Mouse (Mus musculus) heart, postnatal 0 days (tissue): ENCODE measurements around the gene Fv1. TPM values are rescaled to one million over a fixed set of nuclear protein-coding genes. Genes with fewer than 3 reads are reported as not detected.
"Not testable (repeated sequence)": the region's sequence is repeated elsewhere in the genome, so short reads cannot be mapped to it uniquely, and the experiment has no call there.

Source experiments
- ATAC-seq: fragments of 200-750 bp; cut with Nextera tagmentation; 2 replicates; pipeline ENCODE4 v1.8.0; 2017; ENCODE audit warnings: low read depth, moderate number of reproducible peaks, moderate library complexity; ENCODE audit not compliant: insufficient read depth
- DNase-seq: peaks from one replicate; pipeline ENCODE4 v3.0.0-alpha.2; 2016; ENCODE audit warnings: low spot score
- H3K27ac ChIP-seq: fragments of 300-500 bp; sonication (generic); 2 replicates; pipeline ENCODE4 v1.5.1; 2014; ENCODE audit warnings: low read depth, mild to moderate bottlenecking
- H3K27me3 ChIP-seq: fragments of 300-500 bp; sonication (generic); 2 replicates; pipeline ENCODE4 v1.6.1; 2014; ENCODE audit warnings: low read length, mixed read lengths; ENCODE audit not compliant: control insufficient read depth, insufficient read depth
- H3K36me3 ChIP-seq: fragments of 300-500 bp; sonication (generic); replicated peaks from 2 replicates; pipeline ENCODE4 v1.6.1; 2014; ENCODE audit warnings: low read length, mixed read lengths; ENCODE audit not compliant: control insufficient read depth, insufficient read depth
- H3K4me1 ChIP-seq: fragments of 300-500 bp; sonication (generic); 2 replicates; pipeline ENCODE4 v1.6.1; 2014; ENCODE audit warnings: antibody characterized with exemption; ENCODE audit not compliant: control insufficient read depth, insufficient read depth
- H3K4me2 ChIP-seq: fragments of 300-500 bp; sonication (generic); 2 replicates; pipeline ENCODE4 v1.6.1; 2014; ENCODE audit warnings: low read depth, mild to moderate bottlenecking, low read length, moderate library complexity
- H3K4me3 ChIP-seq: fragments of 300-500 bp; sonication (generic); 2 replicates; pipeline ENCODE4 v1.5.1; 2014; ENCODE audit warnings: low read depth, low read length
- H3K9ac ChIP-seq: fragments of 300-500 bp; sonication (generic); replicated peaks from 2 replicates; pipeline ENCODE4 v1.6.1; 2014; ENCODE audit warnings: low read depth, low read length, mixed read lengths
- H3K9me3 ChIP-seq: fragments of 300-500 bp; sonication (generic); replicated peaks from 2 replicates; pipeline ENCODE4 v1.6.1; 2016; ENCODE audit warnings: low read length; ENCODE audit not compliant: control insufficient read depth
- CTCF ChIP-seq: IDR thresholded peaks from 2 replicates; pipeline ENCODE4 v1.5.1; 2016; ENCODE audit warnings: antibody characterized with exemption, control low read depth, low read depth
- EP300 ChIP-seq: IDR thresholded peaks from 2 replicates; pipeline ENCODE4 v1.6.1; 2016; ENCODE audit warnings: antibody characterized with exemption, low read depth
- WGBS: fragments of 180-500 bp; shearing (Covaris S2); extraction: QIAGEN DNeasy Blood & Tissue Kit; methylation state at CpG from one replicate; pipeline ENCODE4 v1.1.7; 2014; 5-methylcytosine and 5-hydroxymethylcytosine counted together
- polyA plus RNA-seq: library from polyadenylated mRNA; unstranded; fragments of >200 nt; fragmentation: Nextera tagmentation; extraction: Ambion mirVana; gene quantifications from 2 replicates; pipeline ENCODE4 v1.2.1, GENCODE M21; 2015
- total RNA-seq: library from RNA; depleted of rRNA; stranded (reverse); fragments of >200 nt; gene quantifications from 2 replicates; pipeline ENCODE4 v1.2.3, GENCODE M21; 2014; ENCODE audit warnings: low replicate concordance; rRNA removed

The Fv1 gene
- total RNA-seq (3.2 and 9.4 TPM in 2 replicates), polyA plus RNA-seq (5.9 and 6.1 TPM in 2 replicates)

- TF ChIP-seq CTCF (peak; percentile 13), EP300 (no peak; the same call in 1 of the 2 replicates)
- Histone ChIP-seq H3K4me2 (peak within 1 kb of the TSS; percentile 84), H3K27ac (peak within 1 kb of the TSS; percentile 90), H3K9ac (peak within 1 kb of the TSS; percentile 74), H3K4me3 (peak within 1 kb of the TSS; percentile 86), H3K27me3 (no peaks in the 10 kb centered on the region), H3K9me3 (no peaks in the 10 kb centered on the region), H3K36me3 (peaks cover 38% of the 10 kb centered on the region), H3K4me1 (peaks cover 24% of the 10 kb centered on the region)
- WGBS = under 1% methylated on average over 30 of the region's 30 CpGs
- DNase-seq = peak; percentile 100
- peak; percentile 96 for ATAC-seq
Observed at GRCm38 (mm10) chr4:147868450-147869031, at the start of gene Fv1, which contains the start of gene Miip. Gene Fv1 (plus strand): TSS chr4:147868979. Gene Miip (minus strand): TSS chr4:147868816.

- not testable (repeated sequence) for H3K9ac ChIP-seq, H3K4me3 ChIP-seq, DNase-seq, ATAC-seq, H3K4me2 ChIP-seq, H3K4me1 ChIP-seq, H3K36me3 ChIP-seq, H3K27ac ChIP-seq, H3K27me3 ChIP-seq
- 76% methylated on average over 7 of the region's 7 CpGs for WGBS
- peaks cover 36% of the 10 kb centered on the region for H3K9me3 ChIP-seq
Observed at GRCm38 (mm10) chr4:147819659-147820058, 49.1 kb upstream of the Fv1 start.

GRCm38 (mm10) chr4:147821414-147821813, 47.4 kb upstream of the Fv1 start:
- DNase-seq, ATAC-seq, H3K4me3 ChIP-seq, H3K27ac ChIP-seq, H3K4me2 ChIP-seq, H3K9ac ChIP-seq, H3K4me1 ChIP-seq, H3K27me3 ChIP-seq: not testable (repeated sequence)
- 86% methylated on average over 3 of the region's 3 CpGs for WGBS
- H3K36me3 ChIP-seq = peaks cover 24% of the 10 kb centered on the region
- peaks cover 50% of the 10 kb centered on the region for H3K9me3 ChIP-seq

GRCm38 (mm10) chr4:147824389-147824788, 44.4 kb upstream of the Fv1 start:
- ATAC-seq (no peak), DNase-seq (no peak)
- 90% methylated on average over 4 of the region's 4 CpGs for WGBS
- no peak overlapping the region for H3K27ac ChIP-seq
- no peak overlapping the region for H3K9ac ChIP-seq
- no peaks in the 10 kb centered on the region for H3K27me3 ChIP-seq
- H3K4me1 ChIP-seq = no peaks in the 10 kb centered on the region
- H3K9me3 ChIP-seq = peaks cover 76% of the 10 kb centered on the region
- no peak overlapping the region for H3K4me3 ChIP-seq
- TF ChIP-seq EP300 = no peak
- TF ChIP-seq CTCF = no peak
- H3K4me2 ChIP-seq = no peak overlapping the region
- peaks cover 53% of the 10 kb centered on the region for H3K36me3 ChIP-seq

GRCm38 (mm10) chr4:147839282-147839681, 29.5 kb upstream of the Fv1 start:
- not testable (repeated sequence) for H3K9ac ChIP-seq, H3K27me3 ChIP-seq, H3K4me1 ChIP-seq, ATAC-seq, H3K27ac ChIP-seq, H3K4me2 ChIP-seq, H3K4me3 ChIP-seq, DNase-seq, H3K9me3 ChIP-seq
- 97% methylated on average over 7 of the region's 26 CpGs for whole genome bisulfite sequencing
- H3K36me3 ChIP-seq = peaks cover 19% of the 10 kb centered on the region

- WGBS = 91% methylated on average over 3 of the region's 3 CpGs
- no peak overlapping the region for H3K9ac ChIP-seq
- DNase-seq = no peak
- peaks cover 7% of the 10 kb centered on the region; the same call in 1 of the 2 replicates for H3K9me3 ChIP-seq
- peaks cover 6% of the 10 kb centered on the region for H3K4me1 ChIP-seq
- no peak overlapping the region for H3K4me2 ChIP-seq
- ATAC-seq = no peak
- H3K4me3 ChIP-seq = no peak overlapping the region
- no peak overlapping the region for H3K27ac ChIP-seq
- H3K36me3 ChIP-seq = peaks cover 29% of the 10 kb centered on the region
- TF ChIP-seq CTCF = no peak
- no peak for TF ChIP-seq EP300
- H3K27me3 ChIP-seq = no peaks in the 10 kb centered on the region
Observed at GRCm38 (mm10) chr4:147842871-147843270, 25.9 kb upstream of the Fv1 start.
